Mouse (Mus musculus) kidney, postnatal 4 days (tissue): ENCODE results near the gene Gm3252.
"Not testable (repeated sequence)": the region's sequence is repeated elsewhere in the genome, so short reads cannot be mapped to it uniquely, and the experiment has no call there.

Source experiments
- DNase-seq, 2 experiments: peaks; one replicate each; pipeline ENCODE4 v3.0.0; 2021; ENCODE audit warnings: mixed read lengths in 2 of 2

Gene Gm3252

DNA sequence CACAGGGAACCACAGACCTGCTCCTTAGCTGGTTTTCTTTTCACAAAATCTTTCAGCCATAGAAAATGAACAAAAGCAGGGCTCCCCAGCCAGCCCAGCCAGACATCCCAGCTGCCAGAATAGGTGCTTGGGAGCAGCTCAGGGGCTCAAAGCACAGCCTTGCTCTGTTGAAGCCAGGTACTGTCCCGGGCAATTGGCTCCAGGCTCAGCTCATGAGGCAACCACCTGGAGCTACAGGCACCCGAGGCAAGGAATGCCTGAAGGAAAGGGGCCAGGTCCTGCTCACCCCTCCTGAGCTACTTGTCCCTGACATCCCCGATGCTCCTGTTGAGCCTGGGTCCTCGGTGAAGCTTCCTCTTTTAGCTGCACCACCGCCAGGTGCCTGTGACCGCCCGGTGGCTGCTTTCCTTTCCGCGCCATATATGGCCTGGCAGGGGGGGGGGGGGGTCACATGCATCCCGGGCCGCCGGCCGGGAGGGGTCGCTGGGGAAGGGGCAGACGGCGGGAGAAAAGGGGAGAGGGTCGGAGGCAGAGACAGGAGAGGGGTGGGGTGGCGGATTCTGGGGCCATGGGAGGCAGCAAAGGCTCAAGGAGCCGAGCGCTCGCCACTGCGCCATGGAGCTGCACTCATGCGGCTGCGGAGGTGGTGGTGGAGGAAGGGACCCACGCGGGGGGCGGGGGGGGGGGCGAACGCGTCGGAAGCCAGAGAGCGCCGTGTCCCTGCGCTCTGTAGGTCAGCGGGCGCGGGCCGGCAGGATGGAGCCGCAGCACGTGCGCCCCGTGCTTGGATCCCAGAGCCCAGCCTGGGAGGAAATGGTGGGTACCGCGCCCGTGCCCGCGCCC, at the start of gene Gm3252:
Gene Gm3252, plus strand, starts transcription at position 738 of the 843 bp plus-strand sequence.
- peak in 1 of 2 experiments; percentile 1 for DNase-seq

- DNase-seq, result not testable (repeated sequence)
Observed at GRCm38 (mm10) chr14:4708938-4709337, 17.6 kb upstream of the Gm3252 start, which contains the start of gene Gm7876. TSS of gene Gm7876 (plus strand) at chr14:4709238.

- DNase-seq, result not testable (repeated sequence)
Observed at GRCm38 (mm10) chr14:4776037-4776436, 49.5 kb downstream of the Gm3252 start, which contains the start of gene Gm9602. TSS of gene Gm9602 (plus strand) at chr14:4776337.
